Mouse (Mus musculus) lung, postnatal 0 days (tissue): ENCODE results near the gene Otub2. TPM values are rescaled to one million over a fixed set of nuclear protein-coding genes. Genes with fewer than 3 reads are reported as not detected.
A peak's percentile ranks its signal among the peaks of the same experiment; 100 is the strongest.

Experiments used
- ATAC-seq: fragments of 200-750 bp; cut with Nextera tagmentation; 2 replicates; pipeline ENCODE4 v1.8.0; 2017; ENCODE audit warnings: moderate library complexity
- DNase-seq: peaks from one replicate; pipeline ENCODE4 v3.0.0-alpha.2; 2016; ENCODE audit warnings: low spot score
- H3K27ac ChIP-seq: fragments of 300-500 bp; sonication (generic); 2 replicates; pipeline ENCODE4 v1.5.1; 2014; ENCODE audit warnings: antibody characterized with exemption, mild to moderate bottlenecking, low read length, mixed read lengths
- H3K27me3 ChIP-seq: fragments of 300-500 bp; sonication (generic); replicated peaks from 2 replicates; pipeline ENCODE4 v1.6.1; 2014; ENCODE audit warnings: low read length, mixed read lengths; ENCODE audit not compliant: insufficient read depth
- H3K36me3 ChIP-seq: fragments of 300-500 bp; sonication (generic); 2 replicates; pipeline ENCODE4 v1.6.1; 2014; ENCODE audit warnings: low read length, mixed read lengths; ENCODE audit not compliant: insufficient read depth
- H3K4me1 ChIP-seq: fragments of 300-500 bp; sonication (generic); 2 replicates; pipeline ENCODE4 v1.6.1; 2014; ENCODE audit warnings: antibody characterized with exemption, low read depth, low read length, mixed read lengths; ENCODE audit not compliant: insufficient read depth
- H3K4me2 ChIP-seq: fragments of 300-500 bp; sonication (generic); replicated peaks from 2 replicates; pipeline ENCODE4 v1.6.1; 2014; ENCODE audit warnings: low read depth, mild to moderate bottlenecking, low read length, moderate library complexity, mixed read lengths
- H3K4me3 ChIP-seq: fragments of 300-500 bp; sonication (generic); 2 replicates; pipeline ENCODE4 v1.5.1; 2014; ENCODE audit warnings: low read depth, low read length
- H3K9ac ChIP-seq: fragments of 300-500 bp; sonication (generic); replicated peaks from 2 replicates; pipeline ENCODE4 v1.6.1; 2014; ENCODE audit warnings: low read depth, mild to moderate bottlenecking
- H3K9me3 ChIP-seq: fragments of 300-500 bp; sonication (generic); 2 replicates; pipeline ENCODE4 v1.6.1; 2016; ENCODE audit warnings: low read length, mixed read lengths
- CTCF ChIP-seq: IDR thresholded peaks from 2 replicates; pipeline ENCODE4 v1.5.1; 2016; ENCODE audit warnings: antibody characterized with exemption, mild to moderate bottlenecking
- EP300 ChIP-seq: IDR thresholded peaks from 2 replicates; pipeline ENCODE4 v1.6.1; 2016; ENCODE audit warnings: antibody characterized with exemption, mild to moderate bottlenecking, control low read depth
- WGBS: fragments of 180-500 bp; shearing (Covaris S2); extraction: QIAGEN DNeasy Blood & Tissue Kit; methylation state at CpG from one replicate; pipeline ENCODE4 v1.1.7; 2014; 5-methylcytosine and 5-hydroxymethylcytosine counted together
- polyA plus RNA-seq: library from polyadenylated mRNA; unstranded; fragments of >200 nt; fragmentation: Nextera tagmentation; extraction: Ambion mirVana; gene quantifications from 2 replicates; pipeline ENCODE4 v1.2.1, GENCODE M21; 2015

The Otub2 gene
- polyA plus RNA-seq, 1 experiment from 2014 or later: 6.4 TPM

- DNase-seq: peak; percentile 65
These were observed 8.3 kb downstream of the Otub2 start for GRCm38 (mm10) chr12:103396751-103397150.

GRCm38 (mm10) chr12:103404131-103404530 is 15.6 kb downstream of the Otub2 start:
- Histone ChIP-seq H3K4me1 (no peaks in the 10 kb centered on the region), H3K9me3 (no peaks in the 10 kb centered on the region), H3K36me3 (peaks cover 26% of the 10 kb centered on the region), H3K9ac (no peak overlapping the region), H3K27me3 (no peaks in the 10 kb centered on the region), H3K27ac (no peak overlapping the region), H3K4me3 (no peak overlapping the region), H3K4me2 (no peak overlapping the region)
- no peak for DNase-seq
- TF ChIP-seq CTCF: no peak
- TF ChIP-seq EP300: no peak
- 80% methylated on average over 18 of the region's 18 CpGs for WGBS
- ATAC-seq: no peak

More at GRCm38 (mm10) chr12:103396751-103397150, 8.3 kb downstream of the Otub2 start:
- no peak overlapping the region for H3K4me3 ChIP-seq
- TF ChIP-seq EP300 (0 out of 2 replicates have a peak, but pooled peaks have one; percentile 16), CTCF (no peak)
- no peaks in the 10 kb centered on the region for H3K36me3 ChIP-seq
- no peaks in the 10 kb centered on the region for H3K27me3 ChIP-seq
- H3K4me1 ChIP-seq: no peaks in the 10 kb centered on the region
- ATAC-seq: peak; percentile 67
- WGBS: 64% methylated on average over 7 of the region's 7 CpGs
- peak overlapping the region; percentile 71 for H3K27ac ChIP-seq
- no peak overlapping the region for H3K4me2 ChIP-seq
- no peaks in the 10 kb centered on the region for H3K9me3 ChIP-seq
- no peak overlapping the region for H3K9ac ChIP-seq

- Histone ChIP-seq H3K27me3 (no peaks in the 10 kb centered on the region), H3K36me3 (peaks cover 62% of the 10 kb centered on the region), H3K4me2 (no peak within 1 kb of the TSS), H3K9ac (no peak within 1 kb of the TSS), H3K9me3 (no peaks in the 10 kb centered on the region), H3K4me3 (no peak within 1 kb of the TSS), H3K27ac (no peak within 1 kb of the TSS), H3K4me1 (no peaks in the 10 kb centered on the region)
- WGBS: 91% methylated on average over 4 of the region's 4 CpGs
- DNase-seq (no peak), ATAC-seq (no peak)
- TF ChIP-seq CTCF (no peak), EP300 (no peak)
These were observed 19.2 kb downstream of the Otub2 start, which contains the start of gene 9330161L09Rik for GRCm38 (mm10) chr12:103407720-103408119. Gene 9330161L09Rik, minus strand, starts transcription at chr12:103407820.

GRCm38 (mm10) chr12:103408144-103408543 is 19.7 kb downstream of the Otub2 start:
- ATAC-seq (no peak), DNase-seq (no peak)
- TF ChIP-seq CTCF (no peak), EP300 (no peak)
- peaks cover 66% of the 10 kb centered on the region for H3K36me3 ChIP-seq
- no peaks in the 10 kb centered on the region for H3K27me3 ChIP-seq
- H3K27ac ChIP-seq: no peak overlapping the region
- no peaks in the 10 kb centered on the region for H3K4me1 ChIP-seq
- H3K9me3 ChIP-seq: no peaks in the 10 kb centered on the region
- 90% methylated on average over 10 of the region's 10 CpGs for WGBS
- H3K4me2 ChIP-seq: no peak overlapping the region
- H3K4me3 ChIP-seq: no peak overlapping the region
- no peak overlapping the region for H3K9ac ChIP-seq

GRCm38 (mm10) chr12:103425016-103425728 is 36.7 kb downstream of the Otub2 start:
- Histone ChIP-seq H3K36me3 (no peaks in the 10 kb centered on the region; the same call in 1 of the 2 replicates), H3K27me3 (no peaks in the 10 kb centered on the region), H3K9ac (peak overlapping the region; percentile 95), H3K4me3 (peak overlapping the region; percentile 90), H3K4me2 (peak overlapping the region; percentile 74), H3K4me1 (peaks cover 18% of the 10 kb centered on the region; the same call in 1 of the 2 replicates), H3K9me3 (no peaks in the 10 kb centered on the region), H3K27ac (peak overlapping the region; percentile 71; the same call in 1 of the 2 replicates)
- ATAC-seq (no peak; the same call in 1 of the 2 replicates), DNase-seq (peak; percentile 14)
- WGBS: 10% methylated on average over 33 of the region's 33 CpGs
- TF ChIP-seq EP300: no peak

- DNase-seq: peak; percentile 100
- H3K9me3 ChIP-seq: no peaks in the 10 kb centered on the region
- H3K27ac ChIP-seq: peak within 1 kb of the TSS; percentile 71; the same call in 1 of the 2 replicates
- H3K27me3 ChIP-seq: no peaks in the 10 kb centered on the region
- H3K4me1 ChIP-seq: peaks cover 18% of the 10 kb centered on the region; the same call in 1 of the 2 replicates
- TF ChIP-seq EP300: peak; percentile 84
- TF ChIP-seq CTCF: peak; percentile 92
- peak within 1 kb of the TSS; percentile 95 for H3K9ac ChIP-seq
- H3K4me2 ChIP-seq: peak within 1 kb of the TSS; percentile 74
- H3K36me3 ChIP-seq: no peaks in the 10 kb centered on the region; the same call in 1 of the 2 replicates
- under 1% methylated on average over 33 of the region's 33 CpGs for WGBS
- peak within 1 kb of the TSS; percentile 90 for H3K4me3 ChIP-seq
- peak; percentile 100 for ATAC-seq
These were observed 37.4 kb downstream of the Otub2 start, which contains the start of gene Ddx24 for GRCm38 (mm10) chr12:103425729-103426470. Gene Ddx24, minus strand, starts transcription at chr12:103425830.
